Mouse (Mus musculus): ENCODE data around the gene Rbfox3. TPM values are rescaled to one million over a fixed set of nuclear protein-coding genes. Genes with fewer than 3 reads are reported as not detected.

The Rbfox3 gene
- total and polyA plus RNA-seq, 3 experiments, result not detected

GRCm38 (mm10) chr11:118669820-118670219, 241.6 kb downstream of the Rbfox3 start:
- Histone ChIP-seq H3K9me3 (replicated peaks; ENCODE audit: low read length) (no peaks in the 10 kb centered on the region), H3K9ac (ENCODE audit: insufficient read depth, low read depth) (no peak overlapping the region), H3K27me3 (replicated peaks) (peaks cover 98% of the 10 kb centered on the region), H3K79me2 (replicated peaks; ENCODE audit: control insufficient read depth, extremely low read depth, insufficient read depth, poor library complexity, severe bottlenecking) (no peaks in the 10 kb centered on the region), H3K4me1 (ENCODE audit: control insufficient read depth in 1 of 2, insufficient read depth in 2 of 2) (peaks cover 0 to 3% of the 10 kb centered on the region in 2 experiments; a peak in 1 of 4 replicates), H3K36me3 (replicated peaks in 1 of 2; ENCODE audit: control insufficient read depth in 1 of 2, insufficient read depth in 1 of 2, low read length in 1 of 2) (no peaks in the 10 kb centered on the region), H3K4me3 (replicated peaks in 1 of 3; ENCODE audit: low read depth in 2 of 3, low read length in 2 of 3, poor library complexity in 1 of 3) (no peak overlapping the region), H3K27ac (ENCODE audit: insufficient read depth, low read depth) (no peak overlapping the region), H3K4me2 (ENCODE audit: insufficient read depth, low read depth, poor library complexity, severe bottlenecking) (no peak overlapping the region)
- TF ChIP-seq MAFK (IDR thresholded peaks at IDR 0.05; ENCODE audit: insufficient replicate concordance, low read length) (no peak), USF2 (conservative IDR thresholded peaks at IDR 0.05; ENCODE audit: low read depth, low read length) (no peak), USF1 (IDR thresholded peaks at IDR 0.05; ENCODE audit: low read depth, low read length) (no peak), SMC3 (IDR thresholded peaks at IDR 0.05; ENCODE audit: low read depth, low read length) (no peak), CHD1 (IDR thresholded peaks at IDR 0.05; ENCODE audit: low read depth, low read length) (no peak), ETS1 (conservative IDR thresholded peaks at IDR 0.05; ENCODE audit: low read depth, low read length) (no peak), ZC3H11A (IDR thresholded peaks at IDR 0.05; ENCODE audit: low read depth, low read length) (no peak), ZNF384 (IDR thresholded peaks at IDR 0.05; ENCODE audit: low read depth, low read length) (no peak), MYC (IDR thresholded peaks at IDR 0.05; ENCODE audit: low read depth, low read length) (no peak), GABPA (IDR thresholded peaks at IDR 0.05; ENCODE audit: insufficient replicate concordance, low read depth, low read length) (no peak), NRF1 (IDR thresholded peaks at IDR 0.05; ENCODE audit: low read depth, low read length) (no peak), IRF4 (IDR thresholded peaks at IDR 0.05; ENCODE audit: low read depth, low read length) (no peak), EP300 (IDR thresholded peaks at IDR 0.05; ENCODE audit: low read length) (no peak), E2F4 (IDR thresholded peaks at IDR 0.05; ENCODE audit: insufficient replicate concordance, low read depth, low read length) (no peak), POLR2AphosphoS2 (IDR thresholded peaks at IDR 0.05; ENCODE audit: low read depth, low read length) (no peak), UBTF (IDR thresholded peaks at IDR 0.05; ENCODE audit: low read depth, low read length) (no peak)
- in situ Hi-C loops (cut with MboI; ENCODE audit: low pct_ligation_motif_present, low pct_unique_long_range_greater_than_20kb, low sequenced_read_pairs), result no loop called here
- no peak for DNase-seq (ENCODE audit: extremely low read depth)
- dilution Hi-C loops (cut with MboI; ENCODE audit: extremely low pct_ligation_motif_present, extremely low pct_unique_long_range_greater_than_20kb, low sequenced_read_pairs), result no loop called here

DNA sequence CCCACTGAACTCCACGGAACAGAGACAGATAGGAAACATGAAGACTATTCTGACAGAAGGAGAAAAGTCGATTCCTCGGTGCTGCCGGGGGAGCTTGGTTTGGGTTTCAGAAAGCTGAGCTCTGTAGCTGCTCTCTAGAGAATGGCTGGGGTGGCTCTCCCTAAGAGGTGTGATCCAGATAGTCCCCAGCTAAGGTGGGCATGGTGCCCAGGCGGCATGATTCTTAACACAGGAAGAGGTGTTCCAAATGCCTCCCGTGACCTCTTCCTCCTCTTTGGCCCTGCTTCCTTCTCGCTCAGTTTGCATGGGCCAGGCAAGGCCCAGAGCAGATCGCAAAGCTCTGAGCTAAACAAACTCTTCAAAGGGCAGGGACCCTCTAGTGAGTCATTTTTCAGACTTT, 243.0 kb downstream of the Rbfox3 start:
- H3K27me3 ChIP-seq (replicated peaks), result peaks cover 94% of the 10 kb centered on the region
- H3K4me3 ChIP-seq (replicated peaks in 1 of 3; ENCODE audit: low read depth in 2 of 3, low read length in 2 of 3, poor library complexity in 1 of 3), result no peak overlapping the region
- no peak for DNase-seq (ENCODE audit: extremely low read depth)
- no peaks in the 10 kb centered on the region for H3K36me3 ChIP-seq (replicated peaks in 1 of 2; ENCODE audit: control insufficient read depth in 1 of 2, insufficient read depth in 1 of 2, low read length in 1 of 2)
- in situ Hi-C loops (cut with MboI; ENCODE audit: low pct_ligation_motif_present, low pct_unique_long_range_greater_than_20kb, low sequenced_read_pairs) (no loop called here), dilution Hi-C loops (cut with MboI; ENCODE audit: extremely low pct_ligation_motif_present, extremely low pct_unique_long_range_greater_than_20kb, low sequenced_read_pairs) (no loop called here)
- no peak overlapping the region for H3K27ac ChIP-seq (ENCODE audit: insufficient read depth, low read depth)
- H3K79me2 ChIP-seq (replicated peaks; ENCODE audit: control insufficient read depth, extremely low read depth, insufficient read depth, poor library complexity, severe bottlenecking), result no peaks in the 10 kb centered on the region
- TF ChIP-seq ZC3H11A (IDR thresholded peaks at IDR 0.05; ENCODE audit: low read depth, low read length) (no peak), POLR2A (IDR thresholded peaks at IDR 0.05; ENCODE audit: low read depth, low read length) (no peak), MYC (IDR thresholded peaks at IDR 0.05; ENCODE audit: low read depth, low read length) (no peak), ZKSCAN1 (IDR thresholded peaks at IDR 0.05; ENCODE audit: borderline replicate concordance, low read depth, low read length) (no peak), CHD2 (IDR thresholded peaks at IDR 0.05; ENCODE audit: low read length) (no peak), CTCF (conservative IDR thresholded peaks at IDR 0.05 in 1 of 2, IDR thresholded peaks at IDR 0.05 in 1 of 2; ENCODE audit: low read depth in 2 of 2, low read length in 2 of 2) (no peak), NRF1 (IDR thresholded peaks at IDR 0.05; ENCODE audit: low read depth, low read length) (no peak), NELFE (IDR thresholded peaks at IDR 0.05; ENCODE audit: low read depth, low read length) (no peak), TBP (conservative IDR thresholded peaks at IDR 0.05; ENCODE audit: low read depth, low read length) (no peak), IRF4 (IDR thresholded peaks at IDR 0.05; ENCODE audit: low read depth, low read length) (no peak), JUND (conservative IDR thresholded peaks at IDR 0.05; ENCODE audit: low read depth, low read length) (no peak), KAT2A (IDR thresholded peaks at IDR 0.05; ENCODE audit: insufficient replicate concordance, low read length) (no peak), RAD21 (IDR thresholded peaks at IDR 0.05; ENCODE audit: low read depth, low read length) (no peak), ZMIZ1 (IDR thresholded peaks at IDR 0.05; ENCODE audit: low read depth, low read length) (no peak), BHLHE40 (IDR thresholded peaks at IDR 0.05; ENCODE audit: low read depth, low read length) (no peak), RCOR1 (conservative IDR thresholded peaks at IDR 0.05; ENCODE audit: low read depth, low read length) (no peak)
- H3K9me3 ChIP-seq (replicated peaks; ENCODE audit: low read length), result no peaks in the 10 kb centered on the region
- peaks cover 0 to 3% of the 10 kb centered on the region in 2 experiments; a peak in 1 of 4 replicates for H3K4me1 ChIP-seq (ENCODE audit: control insufficient read depth in 1 of 2, insufficient read depth in 2 of 2)
- no peak overlapping the region for H3K4me2 ChIP-seq (ENCODE audit: insufficient read depth, low read depth, poor library complexity, severe bottlenecking)
- no peak overlapping the region for H3K9ac ChIP-seq (ENCODE audit: insufficient read depth, low read depth)

Measured in CH12.LX (cell line).